Mouse (Mus musculus) 416B (cell line): Measurements from ENCODE around the gene Bst2.

Source experiments
- DNase-seq: peaks from one replicate; pipeline ENCODE4 v3.0.0; 2011; ENCODE audit warnings: low read depth

The Bst2 gene

GRCm38 (mm10) chr8:71558958-71559690 is 21.9 kb upstream of the Bst2 start:
- peak; percentile 76 for DNase-seq

- DNase-seq, result no peak
Measured at GRCm38 (mm10) chr8:71558071-71558957, 21.1 kb upstream of the Bst2 start, which contains the start of gene Tmem221. Tmem221 (minus strand) TSS chr8:71558871.

GRCm38 (mm10) chr8:71554644-71555043 is 17.4 kb upstream of the Bst2 start:
- DNase-seq, result no peak

- DNase-seq, result no peak
Measured at GRCm38 (mm10) chr8:71554001-71554400, 16.7 kb upstream of the Bst2 start.

- no peak for DNase-seq
Measured at GRCm38 (mm10) chr8:71552770-71553169, 15.5 kb upstream of the Bst2 start.

GRCm38 (mm10) chr8:71550754-71551153 is 13.5 kb upstream of the Bst2 start:
- no peak for DNase-seq

GRCm38 (mm10) chr8:71547590-71547989 is 10.3 kb upstream of the Bst2 start:
- DNase-seq, result no peak

GRCm38 (mm10) chr8:71545053-71545452 is 7.8 kb upstream of the Bst2 start:
- no peak for DNase-seq

- DNase-seq, result no peak
Measured at GRCm38 (mm10) chr8:71543755-71544154, 6.5 kb upstream of the Bst2 start.

- peak; percentile 100 for DNase-seq
Measured at GRCm38 (mm10) chr8:71542632-71543343, 5.5 kb upstream of the Bst2 start, which contains the start of gene Mvb12a. Mvb12a (plus strand) TSS chr8:71542922.

- DNase-seq, result peak; percentile 84
Measured at GRCm38 (mm10) chr8:71535663-71536062, 1.6 kb downstream of the Bst2 start.

- DNase-seq, result no peak
Measured at GRCm38 (mm10) chr8:71534263-71534810, 2.9 kb downstream of the Bst2 start.

GRCm38 (mm10) chr8:71530735-71531467 is 6.4 kb downstream of the Bst2 start:
- DNase-seq, result peak; percentile 78

- DNase-seq, result peak; percentile 64
Measured at GRCm38 (mm10) chr8:71528362-71529073, 8.7 kb downstream of the Bst2 start.

- DNase-seq, result no peak
Measured at GRCm38 (mm10) chr8:71527162-71527870, 9.9 kb downstream of the Bst2 start.

- DNase-seq, result no peak
Measured at GRCm38 (mm10) chr8:71526272-71526671, 11.0 kb downstream of the Bst2 start.

- DNase-seq, result no peak
Measured at GRCm38 (mm10) chr8:71525226-71526050, 11.8 kb downstream of the Bst2 start, which contains the start of gene Ccdc194. Ccdc194 (minus strand) TSS chr8:71525711.

GRCm38 (mm10) chr8:71521634-71522033 is 15.6 kb downstream of the Bst2 start:
- peak; percentile 98 for DNase-seq
